Mouse (Mus musculus): ENCODE data around the gene Gpr142. TPM values are rescaled to one million over a fixed set of nuclear protein-coding genes. Genes with fewer than 3 reads are reported as not detected.
A peak's percentile ranks its signal among the peaks of the same experiment; 100 is the strongest.

Gene Gpr142
- polyA plus RNA-seq, 1 experiment: not detected

DNA sequence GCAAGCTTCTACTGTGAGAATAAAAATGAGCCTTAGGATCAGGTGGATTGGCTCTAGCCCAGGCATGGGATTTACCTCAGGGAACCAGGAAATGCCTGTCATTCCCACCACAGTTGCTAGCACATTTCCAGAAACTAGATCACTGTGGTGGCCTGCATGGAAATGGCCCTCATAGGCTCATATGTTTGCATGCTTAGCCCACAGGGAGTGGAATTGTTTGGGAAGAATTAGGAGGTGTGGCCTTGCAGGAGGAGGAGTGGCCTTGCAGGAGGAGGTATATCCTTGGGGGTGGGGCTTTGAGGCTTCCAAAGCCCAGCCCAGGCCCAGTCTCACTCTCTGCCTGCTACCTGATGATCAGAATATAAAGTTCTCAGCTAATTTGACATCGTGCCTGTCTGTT lies 3.2 kb downstream of the Gpr142 start:
- Histone ChIP-seq H3K36me3 (ENCODE audit: control insufficient read depth, insufficient read depth, low read length) (no peaks in the 10 kb centered on the region), H3K4me1 (ENCODE audit: control insufficient read depth, insufficient read depth, low read length) (no peaks in the 10 kb centered on the region), H3K27ac (ENCODE audit: insufficient read depth, low read depth, low read length) (no peak overlapping the region), H3K27me3 (replicated peaks; ENCODE audit: control insufficient read depth, insufficient read depth, low read length) (no peaks in the 10 kb centered on the region), H3K4me3 (ENCODE audit: insufficient read depth, low read depth, low read length) (no peak overlapping the region)
- WGBS: 100% methylated on average over 1 of the region's 1 CpGs
- DNase-seq: no peak
- TF ChIP-seq CTCF (conservative IDR thresholded peaks at IDR 0.05; ENCODE audit: insufficient read depth, insufficient read length, low read depth, low read length): no peak
- TF ChIP-seq POLR2A (IDR thresholded peaks at IDR 0.05; ENCODE audit: low read depth, low read length): no peak

GRCm38 (mm10) chr11:114802540-114803267 lies 4.0 kb downstream of the Gpr142 start:
- Histone ChIP-seq H3K27me3 (replicated peaks; ENCODE audit: control insufficient read depth, insufficient read depth, low read length) (no peaks in the 10 kb centered on the region), H3K4me3 (ENCODE audit: insufficient read depth, low read depth, low read length) (no peak overlapping the region), H3K36me3 (ENCODE audit: control insufficient read depth, insufficient read depth, low read length) (no peaks in the 10 kb centered on the region), H3K4me1 (ENCODE audit: control insufficient read depth, insufficient read depth, low read length) (no peaks in the 10 kb centered on the region), H3K27ac (ENCODE audit: insufficient read depth, low read depth, low read length) (no peak overlapping the region)
- no peak for TF ChIP-seq CTCF (conservative IDR thresholded peaks at IDR 0.05; ENCODE audit: insufficient read depth, insufficient read length, low read depth, low read length)
- no peak for TF ChIP-seq POLR2A (IDR thresholded peaks at IDR 0.05; ENCODE audit: low read depth, low read length)
- DNase-seq: no peak
- WGBS: 53% methylated on average over 15 of the region's 15 CpGs

- H3K27me3 ChIP-seq (replicated peaks; ENCODE audit: control insufficient read depth, insufficient read depth, low read length): no peaks in the 10 kb centered on the region
- no peaks in the 10 kb centered on the region for H3K36me3 ChIP-seq (ENCODE audit: control insufficient read depth, insufficient read depth, low read length)
- TF ChIP-seq CTCF (conservative IDR thresholded peaks at IDR 0.05; ENCODE audit: insufficient read depth, insufficient read length, low read depth, low read length) (no peak), POLR2A (IDR thresholded peaks at IDR 0.05; ENCODE audit: low read depth, low read length) (no peak)
- WGBS: 73% methylated on average over 8 of the region's 8 CpGs
- no peak for DNase-seq
- no peaks in the 10 kb centered on the region for H3K4me1 ChIP-seq (ENCODE audit: control insufficient read depth, insufficient read depth, low read length)
- H3K4me3 ChIP-seq (ENCODE audit: insufficient read depth, low read depth, low read length): no peak overlapping the region
- no peak overlapping the region for H3K27ac ChIP-seq (ENCODE audit: insufficient read depth, low read depth, low read length)
Observed at GRCm38 (mm10) chr11:114803990-114804389, 5.3 kb downstream of the Gpr142 start.

DNA sequence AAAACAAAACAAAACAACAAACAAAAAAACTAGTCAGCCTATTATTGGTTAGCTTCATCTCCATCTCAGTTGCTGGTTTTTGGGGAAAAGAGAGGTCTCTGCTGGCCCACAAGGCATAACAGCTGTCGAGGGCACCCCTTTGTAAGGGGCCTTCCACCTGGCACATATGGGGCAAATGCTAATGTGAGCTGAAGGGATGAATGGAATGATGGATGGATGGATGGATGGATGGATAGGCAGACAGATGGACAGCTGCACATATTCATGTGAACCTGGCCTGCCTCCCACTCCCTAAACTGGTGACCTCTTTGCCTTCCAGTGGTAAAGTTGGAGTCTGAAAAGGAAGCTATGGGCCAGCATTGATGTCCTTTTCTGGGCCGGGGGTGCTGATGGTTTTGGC lies 8.3 kb downstream of the Gpr142 start:
- Histone ChIP-seq H3K27me3 (replicated peaks; ENCODE audit: control insufficient read depth, insufficient read depth, low read length) (no peaks in the 10 kb centered on the region), H3K4me1 (ENCODE audit: control insufficient read depth, insufficient read depth, low read length) (no peaks in the 10 kb centered on the region), H3K4me3 (ENCODE audit: insufficient read depth, low read depth, low read length) (no peak overlapping the region), H3K36me3 (ENCODE audit: control insufficient read depth, insufficient read depth, low read length) (no peaks in the 10 kb centered on the region), H3K27ac (ENCODE audit: insufficient read depth, low read depth, low read length) (no peak overlapping the region)
- no peak for TF ChIP-seq CTCF (conservative IDR thresholded peaks at IDR 0.05; ENCODE audit: insufficient read depth, insufficient read length, low read depth, low read length)
- no peak for TF ChIP-seq POLR2A (IDR thresholded peaks at IDR 0.05; ENCODE audit: low read depth, low read length)
- no peak for DNase-seq
- 70% methylated on average over 2 of the region's 2 CpGs for WGBS

GRCm38 (mm10) chr11:114807686-114808427 lies 9.1 kb downstream of the Gpr142 start:
- DNase-seq: no peak
- no peaks in the 10 kb centered on the region for H3K27me3 ChIP-seq (replicated peaks; ENCODE audit: control insufficient read depth, insufficient read depth, low read length)
- H3K4me1 ChIP-seq (ENCODE audit: control insufficient read depth, insufficient read depth, low read length): no peaks in the 10 kb centered on the region
- H3K36me3 ChIP-seq (ENCODE audit: control insufficient read depth, insufficient read depth, low read length): no peaks in the 10 kb centered on the region
- TF ChIP-seq POLR2A (IDR thresholded peaks at IDR 0.05; ENCODE audit: low read depth, low read length) (no peak), CTCF (conservative IDR thresholded peaks at IDR 0.05; ENCODE audit: insufficient read depth, insufficient read length, low read depth, low read length) (no peak)
- no peak overlapping the region for H3K4me3 ChIP-seq (ENCODE audit: insufficient read depth, low read depth, low read length)
- H3K27ac ChIP-seq (ENCODE audit: insufficient read depth, low read depth, low read length): no peak overlapping the region
- WGBS: 64% methylated on average over 14 of the region's 14 CpGs

- DNase-seq: no peak
- no peak overlapping the region for H3K27ac ChIP-seq (ENCODE audit: insufficient read depth, low read depth, low read length)
- WGBS: 81% methylated on average over 1 of the region's 1 CpGs
- TF ChIP-seq CTCF (conservative IDR thresholded peaks at IDR 0.05; ENCODE audit: insufficient read depth, insufficient read length, low read depth, low read length) (0 out of 2 replicates have a peak, but pooled peaks have one; percentile 10), POLR2A (IDR thresholded peaks at IDR 0.05; ENCODE audit: low read depth, low read length) (no peak)
- H3K4me3 ChIP-seq (ENCODE audit: insufficient read depth, low read depth, low read length): no peak overlapping the region
- H3K36me3 ChIP-seq (ENCODE audit: control insufficient read depth, insufficient read depth, low read length): no peaks in the 10 kb centered on the region
- H3K4me1 ChIP-seq (ENCODE audit: control insufficient read depth, insufficient read depth, low read length): no peaks in the 10 kb centered on the region
- H3K27me3 ChIP-seq (replicated peaks; ENCODE audit: control insufficient read depth, insufficient read depth, low read length): no peaks in the 10 kb centered on the region
Observed at GRCm38 (mm10) chr11:114809371-114809770, 10.6 kb downstream of the Gpr142 start.

GRCm38 (mm10) chr11:114810344-114810743 lies 11.6 kb downstream of the Gpr142 start:
- Histone ChIP-seq H3K27me3 (replicated peaks; ENCODE audit: control insufficient read depth, insufficient read depth, low read length) (no peaks in the 10 kb centered on the region), H3K4me3 (ENCODE audit: insufficient read depth, low read depth, low read length) (no peak overlapping the region), H3K4me1 (ENCODE audit: control insufficient read depth, insufficient read depth, low read length) (no peaks in the 10 kb centered on the region), H3K27ac (ENCODE audit: insufficient read depth, low read depth, low read length) (no peak overlapping the region), H3K36me3 (ENCODE audit: control insufficient read depth, insufficient read depth, low read length) (no peaks in the 10 kb centered on the region)
- 52% methylated on average over 4 of the region's 4 CpGs for WGBS
- no peak for TF ChIP-seq CTCF (conservative IDR thresholded peaks at IDR 0.05; ENCODE audit: insufficient read depth, insufficient read length, low read depth, low read length)
- no peak for TF ChIP-seq POLR2A (IDR thresholded peaks at IDR 0.05; ENCODE audit: low read depth, low read length)
- DNase-seq: no peak

Measured in kidney, adult 2 months (tissue).